Mouse (Mus musculus): ENCODE measurements at regions not wholly inside any gene's neighbourhood (a gene's known extent, or its start where the extent isn't known, plus 50 kb on each side); places are given as distances from the start of the nearest gene placed in this dataset.

DNA sequence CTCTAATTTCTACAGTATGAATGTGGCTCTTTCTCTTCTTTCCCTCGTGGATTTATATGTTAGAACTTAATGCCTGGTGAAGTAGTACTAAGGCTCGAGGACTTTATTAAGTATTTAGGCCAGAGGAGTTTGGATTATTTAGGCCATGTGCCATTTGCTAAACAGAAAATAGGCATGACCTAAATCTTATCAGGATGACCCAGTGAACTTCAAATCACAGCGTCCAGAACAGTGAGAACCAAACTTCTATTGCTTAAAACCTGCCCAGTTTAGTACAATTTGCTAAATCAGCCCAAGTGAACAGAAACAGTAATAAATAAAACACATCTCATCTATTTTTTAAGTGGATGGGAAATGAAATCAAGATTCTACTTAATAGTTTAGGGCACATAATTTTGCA is 893.8 kb downstream of the Pcdh17 start:
- TF ChIP-seq EP300 (IDR thresholded peaks at IDR 0.05): no peak
- TF ChIP-seq CTCF (IDR thresholded peaks at IDR 0.05): no peak
